Mouse (Mus musculus): ENCODE measurements around the gene Tmcc1.

GRCm38 (mm10) chr6:116199682-116200081 is 6.4 kb upstream of the Tmcc1 start:
- TF ChIP-seq ZNF384 (IDR thresholded peaks at IDR 0.05; ENCODE audit: low read depth, low read length) (no peak), CTCF (IDR thresholded peaks at IDR 0.05 in 2 of 3, conservative IDR thresholded peaks at IDR 0.05 in 1 of 3; ENCODE audit: control insufficient read depth in 1 of 3, insufficient read depth in 1 of 3, low read depth in 2 of 3, low read length in 3 of 3, poor library complexity in 1 of 3, severe bottlenecking in 1 of 3) (no peak), USF1 (IDR thresholded peaks at IDR 0.05; ENCODE audit: low read depth, low read length) (no peak), JUND (IDR thresholded peaks at IDR 0.05; ENCODE audit: low read depth, low read length) (no peak), NRF1 (IDR thresholded peaks at IDR 0.05; ENCODE audit: insufficient read depth, low read depth, low read length, poor library complexity, severe bottlenecking) (no peak)

Data from MEL (cell line).